ENCODE assay signal across 18 mouse cellular contexts in the genomic region with DNA sequence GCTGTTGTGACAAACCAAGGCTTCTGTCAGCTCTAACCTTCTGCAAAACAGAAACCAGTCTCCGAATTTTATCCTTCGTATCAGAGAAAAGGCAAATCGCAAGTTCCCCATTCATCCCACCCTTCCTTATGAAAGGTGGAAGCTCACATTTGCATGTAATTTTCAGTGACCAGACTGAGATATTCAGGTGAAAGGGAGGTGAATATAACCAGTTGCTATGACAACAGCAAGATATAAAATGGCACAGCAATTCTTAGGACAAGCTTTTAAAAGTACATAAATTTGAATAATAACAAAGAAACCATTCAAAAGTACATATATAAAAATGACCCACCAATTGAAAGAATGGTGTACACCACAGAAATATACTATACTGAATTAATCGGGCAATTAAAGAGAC.
"Had no signal": no experiment of that assay in that cellular context is flagged by ENCODE, and none has a peak within 500 bp of the region (broad histone marks: within the 10 kb centered on the region; RNA-seq: fewer than 3 reads in every experiment).

No protein-coding gene starts in this region.

- H3K4me3 ChIP-seq: kidney, embryonic 15.5 days; limb, embryonic 12.5 days; limb, embryonic 15.5 days; lung, embryonic 15.5 days; megakaryocyte, embryonic 14.5 days; midbrain, embryonic 12.5 days had no signal

- H3K27ac ChIP-seq: kidney, embryonic 15.5 days; limb, embryonic 12.5 days; limb, embryonic 15.5 days; liver, embryonic 14.5 days; lung, embryonic 15.5 days; midbrain, embryonic 12.5 days had no signal

- DNase-seq: kidney, adult 11 months; kidney, adult 8-10 months; kidney, postnatal 10 days; kidney, postnatal 36 days; left cerebral cortex, postnatal 4 days; liver, postnatal 0 days; lung, postnatal 10 days; lung, postnatal 36 days; thymus, adult 18-20 months; thymus, postnatal 36 days had no signal

- H3K9ac ChIP-seq: kidney, embryonic 15.5 days; limb, embryonic 12.5 days; limb, embryonic 15.5 days; liver, embryonic 14.5 days; liver, postnatal 0 days; lung, embryonic 15.5 days; midbrain, embryonic 12.5 days had no signal

- H3K4me1 ChIP-seq: kidney, embryonic 15.5 days; limb, embryonic 12.5 days; limb, embryonic 15.5 days; lung, embryonic 15.5 days; megakaryocyte, embryonic 14.5 days; midbrain, embryonic 12.5 days had no signal

- H3K9me3 ChIP-seq: kidney, embryonic 15.5 days; limb, embryonic 12.5 days; limb, embryonic 15.5 days; lung, embryonic 15.5 days; midbrain, embryonic 12.5 days had no signal

- H3K4me2 ChIP-seq: kidney, embryonic 15.5 days; limb, embryonic 12.5 days; limb, embryonic 15.5 days; liver, embryonic 11.5 days; lung, embryonic 15.5 days; midbrain, embryonic 12.5 days had no signal

- H3K27me3 ChIP-seq: kidney, embryonic 15.5 days; limb, embryonic 12.5 days; limb, embryonic 15.5 days; lung, embryonic 15.5 days; megakaryocyte, embryonic 14.5 days; midbrain, embryonic 12.5 days had no signal

- ATAC-seq: liver, postnatal 0 days had no signal

- H3K36me3 ChIP-seq: kidney, embryonic 15.5 days; limb, embryonic 12.5 days; limb, embryonic 15.5 days; lung, embryonic 15.5 days; midbrain, embryonic 12.5 days had no signal
